Mouse (Mus musculus) liver, embryonic 14.5 days (tissue): ENCODE measurements at regions not wholly inside any gene's neighbourhood (a gene's known extent, or its start where the extent isn't known, plus 50 kb on each side); places are given as distances from the start of the nearest gene placed in this dataset.

Experiments used
- CTCF ChIP-seq: IDR thresholded peaks from 2 replicates; pipeline ENCODE4 v1.5.1; 2016; ENCODE audit warnings: antibody characterized with exemption, low read depth, control low read depth
- EP300 ChIP-seq: IDR thresholded peaks from 2 replicates; pipeline ENCODE4 v1.6.1; 2016; ENCODE audit warnings: antibody characterized with exemption, low read depth

GRCm38 (mm10) chr12:107111908-107112770 is 376.3 kb upstream of the 3110018I06Rik start:
- TF ChIP-seq CTCF, result no peak
- no peak for TF ChIP-seq EP300
